Mouse (Mus musculus): Measurements from ENCODE around the gene Gipc1. TPM values are rescaled to one million over a fixed set of nuclear protein-coding genes. Genes with fewer than 3 reads are reported as not detected.

Gene Gipc1
- polyA plus RNA-seq, 1 experiment, result not detected

- TF ChIP-seq POLR2A (IDR thresholded peaks at IDR 0.05; ENCODE audit: insufficient read depth, low read depth, low read length) (peak; percentile 74), CTCF (IDR thresholded peaks at IDR 0.05; ENCODE audit: insufficient read depth, low read depth, low read length) (0 out of 2 replicates have a peak, but pooled peaks have one; percentile 12)
- H3K27ac ChIP-seq (ENCODE audit: insufficient read depth, low read depth, low read length), result 0 out of 2 replicates have a peak within 1 kb of the TSS, but pooled peaks have one; percentile 10
- peaks cover 25% of the 10 kb centered on the region for H3K4me1 ChIP-seq (ENCODE audit: control insufficient read depth, insufficient read depth, low read length)
- peak within 1 kb of the TSS; percentile 79 for H3K4me3 ChIP-seq (ENCODE audit: insufficient read depth, low read depth, low read length)
- under 1% methylated on average over 85 of the region's 85 CpGs for WGBS
Observed at GRCm38 (mm10) chr8:83698661-83699453, 46.4 kb downstream of the Gipc1 start, which contains the start of gene Pkn1. TSS of gene Pkn1 (minus strand) at chr8:83699179.

DNA sequence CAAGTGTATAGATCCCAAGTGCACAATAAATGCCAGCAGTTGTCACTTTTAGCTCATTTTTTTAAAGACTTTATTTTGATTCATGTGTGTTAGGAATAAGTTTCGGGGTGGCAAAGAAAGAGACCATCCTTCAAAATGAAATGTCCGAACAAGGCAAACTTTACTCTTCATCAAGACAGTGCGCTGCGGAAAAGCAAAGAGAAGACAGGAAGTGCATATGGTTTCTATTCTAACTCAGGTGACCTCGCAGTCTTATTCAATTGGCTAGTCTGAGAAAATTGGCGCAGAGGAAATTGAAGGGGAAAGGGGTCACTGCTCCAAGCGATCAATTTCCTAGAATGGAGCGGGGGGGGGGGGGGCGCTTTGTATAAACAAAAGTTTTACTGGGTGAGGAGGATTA is 47.1 kb downstream of the Gipc1 start:
- 44% methylated on average over 9 of the region's 9 CpGs for WGBS
- no peak overlapping the region for H3K27ac ChIP-seq (ENCODE audit: insufficient read depth, low read depth, low read length)
- no peak for TF ChIP-seq POLR2A (IDR thresholded peaks at IDR 0.05; ENCODE audit: insufficient read depth, low read depth, low read length)
- TF ChIP-seq CTCF (IDR thresholded peaks at IDR 0.05; ENCODE audit: insufficient read depth, low read depth, low read length), result no peak
- peaks cover 24% of the 10 kb centered on the region for H3K4me1 ChIP-seq (ENCODE audit: control insufficient read depth, insufficient read depth, low read length)
- H3K4me3 ChIP-seq (ENCODE audit: insufficient read depth, low read depth, low read length), result peak overlapping the region; percentile 79

DNA sequence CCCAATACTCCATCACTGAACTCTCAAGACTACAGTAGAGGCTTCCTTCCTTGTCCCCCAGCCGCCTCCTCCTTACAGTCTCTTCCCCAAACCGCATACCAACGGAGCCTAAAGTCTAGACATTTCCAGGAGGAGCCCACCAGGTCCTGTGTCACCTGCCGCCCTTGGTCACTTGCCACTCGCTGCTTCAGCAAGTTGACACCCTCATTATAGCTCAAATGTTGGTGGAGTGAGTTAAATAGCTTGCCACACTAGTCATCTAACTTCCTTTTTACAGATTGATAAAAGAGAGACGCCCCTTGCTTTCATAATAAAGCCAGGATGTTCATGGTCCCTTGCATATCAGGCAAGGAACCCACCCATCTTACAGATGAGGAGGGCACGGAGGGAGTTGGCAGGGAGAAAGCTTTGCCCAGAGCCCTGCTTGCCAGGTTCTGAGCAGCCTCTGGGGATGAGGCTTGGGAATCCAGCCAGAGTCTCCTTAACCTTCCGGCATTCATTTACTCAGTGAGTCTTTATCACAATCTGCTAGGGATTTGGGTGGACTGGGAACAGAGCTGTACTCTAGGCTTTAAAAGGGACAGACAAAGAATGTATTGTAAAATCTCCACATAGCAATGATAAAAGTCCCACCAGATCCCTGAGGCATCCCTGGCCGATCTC is 48.1 kb downstream of the Gipc1 start:
- Histone ChIP-seq H3K4me3 (ENCODE audit: insufficient read depth, low read depth, low read length) (no peak overlapping the region), H3K4me1 (ENCODE audit: control insufficient read depth, insufficient read depth, low read length) (peaks cover 24% of the 10 kb centered on the region), H3K27ac (ENCODE audit: insufficient read depth, low read depth, low read length) (no peak overlapping the region)
- TF ChIP-seq CTCF (IDR thresholded peaks at IDR 0.05; ENCODE audit: insufficient read depth, low read depth, low read length) (no peak), POLR2A (IDR thresholded peaks at IDR 0.05; ENCODE audit: insufficient read depth, low read depth, low read length) (no peak)
- WGBS, result 73% methylated on average over 9 of the region's 9 CpGs

DNA sequence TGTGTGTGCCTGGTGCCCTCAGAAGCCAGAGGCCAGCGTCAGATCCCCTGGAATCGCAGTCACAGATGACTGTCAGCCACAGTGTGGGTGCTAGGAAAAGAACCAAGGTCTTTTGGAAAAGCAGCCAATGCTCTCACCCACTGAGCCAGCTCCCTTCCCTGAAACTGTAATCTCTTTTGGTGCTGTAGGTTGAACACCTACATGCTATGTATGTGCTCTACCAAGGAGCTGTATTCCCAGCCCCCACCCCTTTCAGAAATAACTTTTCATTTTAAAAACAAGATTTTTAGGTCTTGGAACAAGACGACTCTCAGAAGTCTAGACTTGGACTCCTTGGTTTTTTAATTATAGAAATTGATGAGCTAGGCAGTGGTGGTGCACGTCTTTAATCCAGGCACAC is 50.9 kb downstream of the Gipc1 start:
- Histone ChIP-seq H3K4me3 (ENCODE audit: insufficient read depth, low read depth, low read length) (no peak overlapping the region), H3K27ac (ENCODE audit: insufficient read depth, low read depth, low read length) (no peak overlapping the region), H3K4me1 (ENCODE audit: control insufficient read depth, insufficient read depth, low read length) (peaks cover 4% of the 10 kb centered on the region)
- 80% methylated on average over 4 of the region's 4 CpGs for WGBS
- TF ChIP-seq CTCF (IDR thresholded peaks at IDR 0.05; ENCODE audit: insufficient read depth, low read depth, low read length) (no peak), POLR2A (IDR thresholded peaks at IDR 0.05; ENCODE audit: insufficient read depth, low read depth, low read length) (no peak)

GRCm38 (mm10) chr8:83706411-83706810 is 53.9 kb downstream of the Gipc1 start:
- WGBS, result 71% methylated on average over 5 of the region's 5 CpGs
- no peak overlapping the region for H3K27ac ChIP-seq (ENCODE audit: insufficient read depth, low read depth, low read length)
- no peaks in the 10 kb centered on the region for H3K4me1 ChIP-seq (ENCODE audit: control insufficient read depth, insufficient read depth, low read length)
- no peak for TF ChIP-seq POLR2A (IDR thresholded peaks at IDR 0.05; ENCODE audit: insufficient read depth, low read depth, low read length)
- no peak for TF ChIP-seq CTCF (IDR thresholded peaks at IDR 0.05; ENCODE audit: insufficient read depth, low read depth, low read length)
- no peak overlapping the region for H3K4me3 ChIP-seq (ENCODE audit: insufficient read depth, low read depth, low read length)

DNA sequence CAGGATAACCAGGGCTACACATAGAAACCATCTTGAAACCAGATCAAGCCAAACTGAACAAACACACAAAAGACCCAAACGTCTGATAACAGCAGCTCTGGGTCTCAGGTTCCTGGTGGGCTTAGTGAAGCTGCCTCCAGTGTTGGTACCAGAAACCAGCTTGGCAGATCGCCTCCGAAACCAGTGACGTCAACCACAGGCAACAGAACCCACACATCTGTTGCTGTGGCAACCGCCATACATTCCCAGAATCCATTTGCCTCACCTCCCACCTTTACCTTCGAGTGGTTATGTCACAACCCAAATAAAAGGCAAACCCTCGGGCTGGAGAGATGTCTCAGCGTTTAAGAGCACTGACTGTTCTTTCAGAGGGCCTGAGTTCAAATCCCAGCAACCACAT is 55.1 kb downstream of the Gipc1 start:
- no peak overlapping the region for H3K4me3 ChIP-seq (ENCODE audit: insufficient read depth, low read depth, low read length)
- H3K27ac ChIP-seq (ENCODE audit: insufficient read depth, low read depth, low read length), result no peak overlapping the region
- TF ChIP-seq POLR2A (IDR thresholded peaks at IDR 0.05; ENCODE audit: insufficient read depth, low read depth, low read length) (no peak), CTCF (IDR thresholded peaks at IDR 0.05; ENCODE audit: insufficient read depth, low read depth, low read length) (no peak)
- WGBS, result 64% methylated on average over 8 of the region's 8 CpGs
- no peaks in the 10 kb centered on the region for H3K4me1 ChIP-seq (ENCODE audit: control insufficient read depth, insufficient read depth, low read length)

Other genes starting within 250 kb of the Gipc1 start
- gene Scoc, start 194.3 kb upstream of the Gipc1 start, polyA plus RNA-seq (2012; ENCODE audit: insufficient read depth, insufficient read length, low replicate concordance, missing spikeins), result not detected in 2 replicates
- gene Olfr370, start 116.9 kb upstream of the Gipc1 start, polyA plus RNA-seq (2012; ENCODE audit: insufficient read depth, insufficient read length, low replicate concordance, missing spikeins), result not detected in 2 replicates
- gene Ndufb7, start 86.0 kb upstream of the Gipc1 start, polyA plus RNA-seq (2012; ENCODE audit: insufficient read depth, insufficient read length, low replicate concordance, missing spikeins), result not detected in 2 replicates
- gene Tecr, start 44.7 kb upstream of the Gipc1 start, polyA plus RNA-seq (2012; ENCODE audit: insufficient read depth, insufficient read length, low replicate concordance, missing spikeins), result not detected in 2 replicates
- gene Dnajb1, start 44.5 kb upstream of the Gipc1 start, polyA plus RNA-seq (2012; ENCODE audit: insufficient read depth, insufficient read length, low replicate concordance, missing spikeins), result not detected in 2 replicates
- not detected in 2 replicates for gene Ptger1, start 14.0 kb downstream of the Gipc1 start, polyA plus RNA-seq (2012; ENCODE audit: insufficient read depth, insufficient read length, low replicate concordance, missing spikeins)
- gene Pkn1, start 46.5 kb downstream of the Gipc1 start, polyA plus RNA-seq (2012; ENCODE audit: insufficient read depth, insufficient read length, low replicate concordance, missing spikeins), result not detected in 2 replicates
- not detected in 2 replicates for gene Ddx39, start 62.5 kb downstream of the Gipc1 start, polyA plus RNA-seq (2012; ENCODE audit: insufficient read depth, insufficient read length, low replicate concordance, missing spikeins)
- not detected in 2 replicates for gene Adgre5, start 88.6 kb downstream of the Gipc1 start, polyA plus RNA-seq (2012; ENCODE audit: insufficient read depth, insufficient read length, low replicate concordance, missing spikeins)
- gene Adgrl1, start 247.4 kb downstream of the Gipc1 start, polyA plus RNA-seq (2012; ENCODE audit: insufficient read depth, insufficient read length, low replicate concordance, missing spikeins), result 113 TPM in 1 of 2 replicates, not detected in the other

Data from olfactory bulb, adult 2 months (tissue).